Comparison of ENCODE assay signal across 12 mouse cellular contexts in the genomic region with DNA sequence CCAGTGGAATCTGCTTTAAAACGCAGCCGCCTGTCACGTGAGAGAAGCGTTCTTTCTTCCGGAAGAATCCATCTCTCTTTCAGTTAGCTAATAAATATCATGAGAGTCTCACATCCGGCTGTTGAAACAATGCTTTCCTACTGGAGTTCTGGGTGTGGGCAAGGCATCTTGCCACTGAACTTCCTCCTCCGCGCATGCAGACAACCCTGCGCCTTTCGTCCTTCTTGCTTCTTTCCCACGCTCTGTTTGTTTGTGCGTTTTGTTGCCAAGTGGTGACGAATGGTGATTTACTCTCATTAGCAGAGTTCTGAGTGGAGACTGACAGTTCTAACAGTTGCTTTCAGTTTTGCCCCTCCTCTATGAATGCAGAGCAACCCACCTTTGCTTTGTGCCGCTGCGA.
DNase-seq lines count a peak whose midpoint lies in the region; ATAC-seq and TF ChIP-seq lines count a peak whose summit lies in the region.
"Had no signal": no experiment of that assay in that cellular context is flagged by ENCODE, and none has a peak within 500 bp of the region (broad histone marks: within the 10 kb centered on the region; RNA-seq: fewer than 3 reads in every experiment).

No protein-coding gene starts in this region.

- WGBS in forebrain, embryonic 12.5 days = 60% methylated on average over 15 of the region's 15 CpGs
- WGBS in forebrain, embryonic 11.5 days = 73% methylated on average over 15 of the region's 15 CpGs
- WGBS in kidney, postnatal 0 days = 40% methylated on average over 15 of the region's 15 CpGs
- WGBS in lung, embryonic 15.5 days = 31% methylated on average over 15 of the region's 15 CpGs

- H3K27ac ChIP-seq in forebrain, embryonic 12.5 days = no peak overlapping the region
- H3K27ac ChIP-seq in forebrain, embryonic 11.5 days (ENCODE audit: low read depth, low read length) = no peak overlapping the region
- H3K27ac ChIP-seq in kidney, postnatal 0 days = no peak overlapping the region
- peak overlapping the region; percentile 29; the same call in 1 of the 2 replicates for H3K27ac ChIP-seq in lung, embryonic 15.5 days
- H3K27ac ChIP-seq: limb, embryonic 12.5 days had no signal

- no peak for DNase-seq in forebrain, embryonic 11.5 days (ENCODE audit: low spot score)
- peak; percentile 16 for DNase-seq in kidney, postnatal 0 days (ENCODE audit: low spot score)
- no peak for DNase-seq in kidney, adult 11 months
- DNase-seq in retina, embryonic 14.5 days (ENCODE audit: low spot score) = peak; percentile 36
- DNase-seq in ovary, adult 18-20 months (ENCODE audit: low spot score) = no peak
- DNase-seq in frontal cortex, postnatal 25 days (ENCODE audit: low spot score in 2 of 2) = no peak
- DNase-seq: adrenal gland, postnatal 10 days; cerebellum, adult 8-10 months; gastrocnemius, postnatal 25 days had no signal

- peaks cover 88% of the 10 kb centered on the region for H3K27me3 ChIP-seq in forebrain, embryonic 12.5 days
- peaks cover 65% of the 10 kb centered on the region for H3K27me3 ChIP-seq in forebrain, embryonic 11.5 days (ENCODE audit: control insufficient read depth, insufficient read depth, low read length)
- H3K27me3 ChIP-seq in kidney, postnatal 0 days (ENCODE audit: insufficient read depth, low read length) = peaks cover 5% of the 10 kb centered on the region; the same call in 1 of the 2 replicates
- H3K27me3 ChIP-seq in lung, embryonic 15.5 days = peaks cover 8% of the 10 kb centered on the region; the same call in 1 of the 2 replicates

- H3K9ac ChIP-seq in forebrain, embryonic 12.5 days = no peak overlapping the region
- no peak overlapping the region for H3K9ac ChIP-seq in forebrain, embryonic 11.5 days (ENCODE audit: low read length)
- no peak overlapping the region for H3K9ac ChIP-seq in kidney, postnatal 0 days (ENCODE audit: low read depth, low read length)
- no peak overlapping the region for H3K9ac ChIP-seq in lung, embryonic 15.5 days
- H3K9ac ChIP-seq: limb, embryonic 12.5 days had no signal

- H3K9me3 ChIP-seq in forebrain, embryonic 12.5 days = no peaks in the 10 kb centered on the region
- H3K9me3 ChIP-seq in forebrain, embryonic 11.5 days (ENCODE audit: control insufficient read depth, low read length) = no peaks in the 10 kb centered on the region
- no peaks in the 10 kb centered on the region for H3K9me3 ChIP-seq in kidney, postnatal 0 days (replicated peaks; ENCODE audit: low read length)
- no peaks in the 10 kb centered on the region for H3K9me3 ChIP-seq in lung, embryonic 15.5 days
- H3K9me3 ChIP-seq: limb, embryonic 12.5 days had no signal

- H3K4me3 ChIP-seq in forebrain, embryonic 12.5 days (replicated peaks) = no peak overlapping the region
- no peak overlapping the region for H3K4me3 ChIP-seq in forebrain, embryonic 11.5 days (ENCODE audit: low read depth, low read length)
- no peak overlapping the region for H3K4me3 ChIP-seq in kidney, postnatal 0 days (replicated peaks; ENCODE audit: low read depth, low read length)
- peak overlapping the region; percentile 27 for H3K4me3 ChIP-seq in lung, embryonic 15.5 days
- H3K4me3 ChIP-seq: limb, embryonic 12.5 days had no signal

- ATAC-seq in forebrain, embryonic 12.5 days (ENCODE audit: low FRiP score) = 0 out of 2 replicates have a peak, but pooled peaks have one; percentile 24
- ATAC-seq in forebrain, embryonic 11.5 days (replicated peaks; ENCODE audit: low FRiP score) = no peak
- no peak for ATAC-seq in kidney, postnatal 0 days (replicated peaks; ENCODE audit: low FRiP score, low read depth)
- ATAC-seq in lung, embryonic 15.5 days (ENCODE audit: borderline replicate concordance, extremely low read depth, low FRiP score, low TSS enrichment) = no peak

- TF ChIP-seq CTCF in kidney, postnatal 0 days (IDR thresholded peaks at IDR 0.05; ENCODE audit: low read depth) = no peak

- peaks cover 53% of the 10 kb centered on the region for H3K4me1 ChIP-seq in forebrain, embryonic 12.5 days
- peaks cover 16% of the 10 kb centered on the region for H3K4me1 ChIP-seq in forebrain, embryonic 11.5 days (replicated peaks; ENCODE audit: control insufficient read depth, insufficient read depth, low read length)
- no peaks in the 10 kb centered on the region for H3K4me1 ChIP-seq in kidney, postnatal 0 days (replicated peaks; ENCODE audit: insufficient read depth, low read length)
- H3K4me1 ChIP-seq in lung, embryonic 15.5 days = peaks cover 4% of the 10 kb centered on the region; the same call in 1 of the 2 replicates
- H3K4me1 ChIP-seq: limb, embryonic 12.5 days had no signal

- H3K36me3 ChIP-seq in forebrain, embryonic 12.5 days (replicated peaks) = no peaks in the 10 kb centered on the region
- H3K36me3 ChIP-seq in forebrain, embryonic 11.5 days (ENCODE audit: control insufficient read depth, insufficient read depth, low read length) = no peaks in the 10 kb centered on the region
- H3K36me3 ChIP-seq in kidney, postnatal 0 days (ENCODE audit: insufficient read depth, low read length) = no peaks in the 10 kb centered on the region
- no peaks in the 10 kb centered on the region for H3K36me3 ChIP-seq in lung, embryonic 15.5 days
- H3K36me3 ChIP-seq: limb, embryonic 12.5 days had no signal

- peak overlapping the region; percentile 17; the same call in 1 of the 2 replicates for H3K4me2 ChIP-seq in forebrain, embryonic 12.5 days
- H3K4me2 ChIP-seq in forebrain, embryonic 11.5 days (ENCODE audit: low read depth, low read length, severe bottlenecking) = no peak overlapping the region
- peak overlapping the region; percentile 39 for H3K4me2 ChIP-seq in kidney, postnatal 0 days (ENCODE audit: low read length)
- H3K4me2 ChIP-seq in lung, embryonic 15.5 days = peak overlapping the region; percentile 51
- H3K4me2 ChIP-seq: limb, embryonic 12.5 days had no signal

Comparison
In these comparisons a context has a peak if more than half of its experiments do, and no peak if none do; other contexts are left out.
1. DNase-seq: peak in kidney, postnatal 0 days (single experiment) and retina, embryonic 14.5 days (single experiment); none in forebrain, embryonic 11.5 days (single experiment), kidney, adult 11 months (single experiment), ovary, adult 18-20 months (single experiment) and frontal cortex, postnatal 25 days (0 of 2).